Mouse (Mus musculus) limb, embryonic 14.5 days (tissue): Measurements from ENCODE around the gene Mtmr10. TPM values are rescaled to one million over a fixed set of nuclear protein-coding genes. Genes with fewer than 3 reads are reported as not detected.

ENCODE experiments used
- ATAC-seq: fragments of 200-750 bp; cut with Nextera tagmentation; 2 replicates; pipeline ENCODE4 v1.8.0; 2017; ENCODE audit warnings: low read depth, moderate number of reproducible peaks, moderate TSS enrichment; ENCODE audit not compliant: low FRiP score
- DNase-seq: peaks from one replicate; pipeline ENCODE4 v3.0.0-alpha.2; 2015; ENCODE audit warnings: low spot score
- H3K27ac ChIP-seq: fragments of 300-500 bp; sonication (generic); replicated peaks from 2 replicates; pipeline ENCODE4 v1.5.1; 2014; ENCODE audit warnings: low read depth, mild to moderate bottlenecking, low read length, moderate library complexity, mixed read lengths
- H3K27me3 ChIP-seq: fragments of 300-500 bp; sonication (generic); 2 replicates; pipeline ENCODE4 v1.6.1; 2014; ENCODE audit warnings: low read length, mixed read lengths; ENCODE audit not compliant: control insufficient read depth, insufficient read depth
- H3K36me3 ChIP-seq: fragments of 300-500 bp; sonication (generic); 2 replicates; pipeline ENCODE4 v1.6.1; 2014; ENCODE audit warnings: mild to moderate bottlenecking, low read length, moderate library complexity, mixed read lengths; ENCODE audit not compliant: control insufficient read depth, insufficient read depth
- H3K4me1 ChIP-seq: fragments of 300-500 bp; sonication (generic); 2 replicates; pipeline ENCODE4 v1.6.1; 2014; ENCODE audit warnings: antibody characterized with exemption, low read length, mixed read lengths; ENCODE audit not compliant: control insufficient read depth, insufficient read depth
- H3K4me2 ChIP-seq: fragments of 300-500 bp; sonication (generic); replicated peaks from 2 replicates; pipeline ENCODE4 v1.6.1; 2014; ENCODE audit warnings: low read depth, mild to moderate bottlenecking, low read length, moderate library complexity; ENCODE audit not compliant: severe bottlenecking
- H3K4me3 ChIP-seq: fragments of 300-500 bp; sonication (generic); replicated peaks from 2 replicates; pipeline ENCODE4 v1.5.1; 2014; ENCODE audit warnings: low read length
- H3K9ac ChIP-seq: fragments of 300-500 bp; sonication (generic); 2 replicates; pipeline ENCODE4 v1.6.1; 2014; ENCODE audit warnings: mild to moderate bottlenecking, low read depth, low read length, moderate library complexity; ENCODE audit not compliant: severe bottlenecking
- H3K9me3 ChIP-seq: fragments of 300-500 bp; sonication (generic); 2 replicates; pipeline ENCODE4 v1.6.1; 2016; ENCODE audit warnings: low read length; ENCODE audit not compliant: control insufficient read depth
- POLR2A ChIP-seq: fragments of 200-500 bp; IDR thresholded peaks from 2 replicates; pipeline ENCODE4 v1.8.0; 2012; ENCODE audit warnings: inconsistent platforms, mild to moderate bottlenecking, moderate library complexity, borderline replicate concordance; ENCODE audit not compliant: insufficient read depth, insufficient read length; ENCODE audit errors: extremely low read depth
- WGBS: fragments of 180-500 bp; shearing (Covaris S2); extraction: QIAGEN DNeasy Blood & Tissue Kit; methylation state at CpG from one replicate; pipeline ENCODE4 v1.1.7; 2014; 5-methylcytosine and 5-hydroxymethylcytosine counted together
- polyA plus RNA-seq, 2 experiments: library from polyadenylated mRNA; depleted of rRNA in 1 of 2; stranded (reverse) in 1 of 2; unstranded in 1 of 2; fragments of >200 nt; fragmentation: Nextera tagmentation in 1 of 2; extraction: Ambion mirVana in 1 of 2; gene quantifications; 2 replicates each; pipeline versions ENCODE4 v1.2.1 to v1.2.3; 2012 to 2014

Mtmr10 gene
- polyA plus RNA-seq, 2 experiments = 10.0 to 15.8 TPM

GRCm38 (mm10) chr7:64321125-64321524 is 33.7 kb downstream of the Mtmr10 start:
- H3K9me3 ChIP-seq = no peaks in the 10 kb centered on the region
- H3K27me3 ChIP-seq = no peaks in the 10 kb centered on the region
- WGBS = 85% methylated on average over 5 of the region's 5 CpGs
- DNase-seq (no peak), ATAC-seq (no peak)
- TF ChIP-seq POLR2A = no peak
- peaks cover 37% of the 10 kb centered on the region for H3K36me3 ChIP-seq
- no peak overlapping the region for H3K4me3 ChIP-seq
- H3K4me1 ChIP-seq = no peaks in the 10 kb centered on the region
- no peak overlapping the region for H3K9ac ChIP-seq
- H3K4me2 ChIP-seq = no peak overlapping the region
- no peak overlapping the region for H3K27ac ChIP-seq

GRCm38 (mm10) chr7:64321658-64322057 is 34.2 kb downstream of the Mtmr10 start:
- no peak overlapping the region for H3K4me3 ChIP-seq
- H3K4me2 ChIP-seq = no peak overlapping the region
- no peak overlapping the region for H3K9ac ChIP-seq
- H3K27ac ChIP-seq = no peak overlapping the region
- H3K27me3 ChIP-seq = no peaks in the 10 kb centered on the region
- 85% methylated on average over 4 of the region's 4 CpGs for WGBS
- peaks cover 35% of the 10 kb centered on the region for H3K36me3 ChIP-seq
- ATAC-seq (no peak), DNase-seq (no peak)
- TF ChIP-seq POLR2A = no peak
- H3K4me1 ChIP-seq = no peaks in the 10 kb centered on the region
- H3K9me3 ChIP-seq = no peaks in the 10 kb centered on the region

DNA sequence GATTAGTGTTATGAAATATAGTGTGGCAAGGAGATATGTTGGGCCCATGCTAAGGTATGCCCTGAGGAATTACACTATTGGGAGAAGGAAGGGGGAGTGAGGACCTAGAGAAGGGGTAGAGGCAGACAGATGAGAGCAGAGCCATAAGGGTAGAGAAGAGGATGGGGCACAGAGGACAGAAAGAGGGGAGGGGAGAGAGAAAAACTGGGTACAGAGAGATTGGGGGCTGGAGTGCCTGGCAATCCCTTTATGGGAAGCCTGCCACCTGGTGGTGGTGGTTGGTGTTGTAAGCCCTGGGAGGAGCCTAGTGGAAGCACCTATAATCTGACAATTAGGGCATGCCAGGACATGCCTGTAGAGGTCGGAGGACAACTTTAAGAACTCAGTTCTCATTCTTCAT is 39.4 kb downstream of the Mtmr10 start:
- Histone ChIP-seq H3K4me1 (no peaks in the 10 kb centered on the region), H3K9me3 (no peaks in the 10 kb centered on the region), H3K4me3 (no peak overlapping the region), H3K4me2 (no peak overlapping the region), H3K36me3 (peaks cover 23% of the 10 kb centered on the region), H3K27ac (no peak overlapping the region), H3K9ac (no peak overlapping the region), H3K27me3 (no peaks in the 10 kb centered on the region)
- 12% methylated on average over 1 of the region's 1 CpGs for WGBS
- TF ChIP-seq POLR2A = no peak
- ATAC-seq (no peak), DNase-seq (peak; percentile 61)

DNA sequence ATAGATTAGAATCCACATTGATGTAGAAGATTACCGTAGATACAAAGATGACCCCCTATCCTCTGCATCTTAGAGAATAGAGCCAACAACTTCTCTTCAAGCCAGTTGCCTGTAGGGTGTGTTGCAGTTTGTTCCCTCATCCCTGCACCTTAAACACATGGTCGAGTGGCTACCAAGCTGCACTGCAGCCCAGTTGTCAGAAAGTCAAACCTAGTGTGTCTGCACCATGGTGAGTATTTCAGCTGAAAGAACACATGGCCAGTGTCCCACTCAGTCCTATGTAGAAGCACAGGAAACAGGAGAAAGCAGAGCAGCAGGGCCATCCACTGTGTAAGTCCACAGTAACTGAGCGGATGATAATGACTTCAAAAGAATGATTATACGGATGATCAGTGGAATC is 40.0 kb downstream of the Mtmr10 start:
- no peak for DNase-seq
- Histone ChIP-seq H3K36me3 (peaks cover 17% of the 10 kb centered on the region), H3K27ac (no peak overlapping the region), H3K4me3 (no peak overlapping the region), H3K9ac (no peak overlapping the region), H3K27me3 (no peaks in the 10 kb centered on the region), H3K4me2 (no peak overlapping the region), H3K9me3 (no peaks in the 10 kb centered on the region), H3K4me1 (no peaks in the 10 kb centered on the region)
- ATAC-seq = no peak
- WGBS = 93% methylated on average over 4 of the region's 4 CpGs
- TF ChIP-seq POLR2A = no peak

- TF ChIP-seq POLR2A = no peak
- H3K36me3 ChIP-seq = peaks cover 39% of the 10 kb centered on the region
- no peak overlapping the region for H3K9ac ChIP-seq
- H3K4me3 ChIP-seq = no peak overlapping the region
- no peak overlapping the region for H3K27ac ChIP-seq
- DNase-seq = no peak
- WGBS = 91% methylated on average over 3 of the region's 3 CpGs
- no peak overlapping the region for H3K4me2 ChIP-seq
- no peaks in the 10 kb centered on the region for H3K9me3 ChIP-seq
- ATAC-seq = no peak
- H3K4me1 ChIP-seq = no peaks in the 10 kb centered on the region
- H3K27me3 ChIP-seq = no peaks in the 10 kb centered on the region
Measured at GRCm38 (mm10) chr7:64331309-64331708, 43.9 kb downstream of the Mtmr10 start.

- H3K36me3 ChIP-seq = peaks cover 52% of the 10 kb centered on the region
- no peak for TF ChIP-seq POLR2A
- no peak overlapping the region for H3K4me3 ChIP-seq
- H3K27me3 ChIP-seq = no peaks in the 10 kb centered on the region
- no peak overlapping the region for H3K9ac ChIP-seq
- ATAC-seq = no peak
- no peak overlapping the region for H3K4me2 ChIP-seq
- no peak for DNase-seq
- no peak overlapping the region for H3K27ac ChIP-seq
- WGBS = 76% methylated on average over 1 of the region's 1 CpGs
- no peaks in the 10 kb centered on the region for H3K9me3 ChIP-seq
- H3K4me1 ChIP-seq = no peaks in the 10 kb centered on the region
Measured at GRCm38 (mm10) chr7:64332686-64333085, 45.2 kb downstream of the Mtmr10 start.
